Mouse (Mus musculus) MEL (cell line): ENCODE measurements at regions not wholly inside any gene's neighbourhood (a gene's known extent, or its start where the extent isn't known, plus 50 kb on each side); places are given as distances from the start of the nearest gene placed in this dataset.

Experiments
- DNase-seq: peaks from one replicate; pipeline ENCODE4 v3.0.0; 2011; ENCODE audit warnings: low read depth, low spot score
- H3K27ac ChIP-seq: 2 replicates; pipeline ENCODE4 v1.5.1; 2012; ENCODE audit warnings: low read depth, mild to moderate bottlenecking, control low read depth, low read length, moderate library complexity; ENCODE audit not compliant: control insufficient read depth
- H3K27me3 ChIP-seq, 2 experiments: fragments of 150-350 bp in 1 of 2; sonication (generic) in 1 of 2; 2 replicates each; pipeline ENCODE4 v1.6.1; 2012; ENCODE audit warnings: low read length in 2 of 2, mild to moderate bottlenecking in 2 of 2, improper control_type of control experiment in 1 of 2, moderate library complexity in 1 of 2; ENCODE audit not compliant: insufficient read depth in 2 of 2, control insufficient read depth in 1 of 2
- H3K36me3 ChIP-seq, 2 experiments: 2 replicates each; pipeline ENCODE4 v1.6.1; 2012 to 2014; ENCODE audit warnings: low read length in 2 of 2, improper control_type of control experiment in 1 of 2, inconsistent platforms in 1 of 2, mild to moderate bottlenecking in 1 of 2; ENCODE audit not compliant: insufficient read depth in 2 of 2, control insufficient read depth in 1 of 2
- H3K4me1 ChIP-seq, 2 experiments: fragments of 150-350 bp in 1 of 2; sonication (generic) in 1 of 2; 2 replicates each; pipeline ENCODE4 v1.6.1; 2012; ENCODE audit warnings: low read length in 2 of 2, improper control_type of control experiment in 1 of 2, mild to moderate bottlenecking in 1 of 2; ENCODE audit not compliant: insufficient read depth in 2 of 2, control insufficient read depth in 1 of 2
- H3K4me3 ChIP-seq, 2 experiments: fragments of 150-350 bp in 1 of 2; sonication (generic) in 1 of 2; 2 replicates each; pipeline ENCODE4 v1.5.1; 2012; ENCODE audit warnings: low read depth in 2 of 2, low read length in 2 of 2, mild to moderate bottlenecking in 2 of 2, moderate library complexity in 2 of 2, control low read depth in 1 of 2, improper control_type of control experiment in 1 of 2; ENCODE audit not compliant: control insufficient read depth in 1 of 2, insufficient read depth in 1 of 2
- H3K79me2 ChIP-seq: 2 replicates; pipeline ENCODE4 v1.6.1; 2012; ENCODE audit warnings: mild to moderate bottlenecking, low read length, moderate library complexity; ENCODE audit not compliant: control insufficient read depth, poor library complexity, insufficient read depth
- H3K9ac ChIP-seq: 2 replicates; pipeline ENCODE4 v1.6.1; 2012; ENCODE audit warnings: low read depth, mild to moderate bottlenecking, control low read depth, low read length, moderate library complexity; ENCODE audit not compliant: control insufficient read depth, poor library complexity, severe bottlenecking
- H3K9me3 ChIP-seq: fragments of 150-350 bp; sonication (generic); replicated peaks from 2 replicates; pipeline ENCODE4 v1.6.1; 2012; ENCODE audit warnings: mild to moderate bottlenecking, low read length, improper control_type of control experiment, moderate library complexity; ENCODE audit not compliant: insufficient read depth
- BHLHE40 ChIP-seq: IDR thresholded peaks from 2 replicates; pipeline ENCODE4 v1.6.1; 2012; ENCODE audit warnings: low read depth, mild to moderate bottlenecking, inconsistent platforms, low read length, improper control_type of control experiment, borderline replicate concordance
- CHD2 ChIP-seq: IDR thresholded peaks from 2 replicates; pipeline ENCODE4 v1.6.1; 2011; ENCODE audit warnings: low read length, improper control_type of control experiment
- E2F4 ChIP-seq: IDR thresholded peaks from 2 replicates; pipeline ENCODE4 v1.6.1; 2011; ENCODE audit warnings: low read depth, low read length, improper control_type of control experiment, borderline replicate concordance
- GABPA ChIP-seq: IDR thresholded peaks from 2 replicates; pipeline ENCODE4 v1.6.1; 2012; ENCODE audit warnings: low read depth, mild to moderate bottlenecking, inconsistent platforms, low read length, improper control_type of control experiment, moderate library complexity
- KAT2A ChIP-seq: conservative IDR thresholded peaks from 2 replicates; pipeline ENCODE4 v1.6.1; 2012; ENCODE audit warnings: low read depth, low read length, improper control_type of control experiment, inconsistent platforms
- MXI1 ChIP-seq: IDR thresholded peaks from 2 replicates; pipeline ENCODE4 v1.6.1; 2011; ENCODE audit warnings: mild to moderate bottlenecking, low read depth, low read length, improper control_type of control experiment
- POLR2AphosphoS2 ChIP-seq: IDR thresholded peaks from 2 replicates; pipeline ENCODE4 v1.6.1; 2011; ENCODE audit warnings: low read length, improper control_type of control experiment
- RAD21 ChIP-seq: IDR thresholded peaks from 2 replicates; pipeline ENCODE4 v1.6.1; 2011; ENCODE audit warnings: mild to moderate bottlenecking, low read depth, low read length, improper control_type of control experiment
- RCOR1 ChIP-seq: IDR thresholded peaks from 2 replicates; pipeline ENCODE4 v1.6.1; 2012; ENCODE audit warnings: low read depth, mild to moderate bottlenecking, inconsistent platforms, low read length, improper control_type of control experiment
- TAL1 ChIP-seq: IDR thresholded peaks from 2 replicates; pipeline ENCODE4 v1.6.1; 2012; ENCODE audit warnings: mild to moderate bottlenecking, inconsistent platforms, low read length, moderate library complexity, mixed read lengths
- TBP ChIP-seq: IDR thresholded peaks from 2 replicates; pipeline ENCODE4 v1.8.0; 2011; ENCODE audit warnings: low read depth, low read length, improper control_type of control experiment
- TCF12 ChIP-seq: IDR thresholded peaks from 2 replicates; pipeline ENCODE4 v1.6.1; 2014; ENCODE audit warnings: low read depth, mild to moderate bottlenecking, inconsistent platforms, low read length, improper control_type of control experiment, moderate library complexity
- ZC3H11A ChIP-seq: IDR thresholded peaks from 2 replicates; pipeline ENCODE4 v1.6.1; 2012; ENCODE audit warnings: low read depth, mild to moderate bottlenecking, inconsistent platforms, low read length, improper control_type of control experiment
- ZNF384 ChIP-seq: IDR thresholded peaks from 2 replicates; pipeline ENCODE4 v1.6.1; 2012; ENCODE audit warnings: low read depth, mild to moderate bottlenecking, inconsistent platforms, low read length, improper control_type of control experiment

DNA sequence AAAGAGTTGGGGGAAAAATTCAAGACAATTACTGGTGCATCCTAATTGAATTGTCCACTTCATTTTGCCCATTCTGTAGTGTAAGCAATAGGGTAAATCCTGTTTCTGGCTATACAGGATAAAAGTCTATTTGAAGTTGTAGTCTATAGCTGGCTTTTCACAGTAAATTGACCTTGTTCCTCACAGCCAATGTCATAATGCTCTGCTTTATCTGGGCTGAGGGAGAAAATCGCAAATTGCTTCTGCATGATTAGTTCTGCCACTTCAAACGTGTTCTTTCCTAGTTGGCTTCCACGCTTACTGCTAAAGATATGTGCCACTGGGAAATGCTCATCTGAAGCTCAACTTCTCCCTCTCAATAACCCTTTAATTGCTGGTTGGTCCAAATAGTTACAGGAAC lies 134.5 kb downstream of the Isl1 start:
- no peak overlapping the region for H3K4me3 ChIP-seq
- no peaks in the 10 kb centered on the region for H3K27me3 ChIP-seq
- no peaks in the 10 kb centered on the region for H3K9me3 ChIP-seq
- no peaks in the 10 kb centered on the region for H3K36me3 ChIP-seq
- no peak overlapping the region for H3K9ac ChIP-seq
- no peaks in the 10 kb centered on the region for H3K79me2 ChIP-seq
- no peaks in the 10 kb centered on the region for H3K4me1 ChIP-seq
- no peak for DNase-seq
- no peak for TF ChIP-seq TBP
- TF ChIP-seq BHLHE40: no peak
- H3K27ac ChIP-seq: no peak overlapping the region

DNA sequence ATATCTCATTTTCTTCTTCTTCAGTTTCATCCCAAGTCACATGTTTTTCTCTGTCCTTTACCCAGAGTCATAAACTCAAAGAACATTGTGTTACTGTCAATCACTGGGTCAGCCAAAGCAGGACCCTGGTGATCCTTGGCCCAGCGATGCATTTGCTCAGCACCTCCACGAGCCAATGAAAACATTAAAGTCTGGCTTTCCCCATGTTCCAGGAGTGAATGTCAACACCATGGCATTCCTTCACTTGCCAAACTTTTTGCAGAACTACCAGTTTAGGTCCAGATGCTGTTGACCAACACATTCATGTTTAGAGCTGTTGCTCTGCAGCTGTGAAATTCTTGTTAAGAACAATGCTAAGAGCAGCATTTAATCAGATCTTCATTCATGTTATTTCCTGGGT lies 135.6 kb downstream of the Isl1 start:
- Histone ChIP-seq H3K4me3 (no peak overlapping the region), H3K27ac (no peak overlapping the region), H3K79me2 (no peaks in the 10 kb centered on the region), H3K4me1 (no peaks in the 10 kb centered on the region), H3K9ac (no peak overlapping the region), H3K27me3 (no peaks in the 10 kb centered on the region), H3K36me3 (no peaks in the 10 kb centered on the region), H3K9me3 (no peaks in the 10 kb centered on the region)
- DNase-seq: no peak
- TF ChIP-seq E2F4 (no peak), RCOR1 (no peak), CHD2 (no peak), BHLHE40 (no peak), RAD21 (no peak), ZC3H11A (no peak), POLR2AphosphoS2 (no peak), TCF12 (no peak)

DNA sequence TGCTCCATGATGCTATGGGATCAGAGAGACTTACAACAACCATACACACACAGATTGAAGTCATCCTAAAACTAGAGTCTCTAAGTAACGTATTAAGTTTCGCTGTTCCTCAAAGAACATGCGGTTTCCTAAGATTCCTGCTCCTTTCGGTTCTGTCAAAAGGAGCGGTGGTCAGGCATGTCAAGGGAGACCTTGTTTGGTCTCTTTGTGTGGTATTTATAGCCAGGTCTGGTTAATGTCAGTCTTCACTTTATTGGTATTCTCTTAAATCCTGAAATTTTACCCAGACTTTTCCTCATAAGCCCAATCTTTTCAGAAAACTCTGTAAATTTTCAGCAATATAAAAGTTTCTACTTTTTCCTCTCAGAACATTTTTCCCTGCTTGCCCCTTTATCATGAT lies 166.5 kb downstream of the Isl1 start:
- Histone ChIP-seq H3K9me3 (no peaks in the 10 kb centered on the region), H3K4me3 (no peak overlapping the region), H3K9ac (no peak overlapping the region), H3K36me3 (no peaks in the 10 kb centered on the region), H3K4me1 (no peaks in the 10 kb centered on the region), H3K27me3 (no peaks in the 10 kb centered on the region), H3K27ac (no peak overlapping the region), H3K79me2 (no peaks in the 10 kb centered on the region)
- TF ChIP-seq MXI1 (no peak), ZNF384 (no peak), E2F4 (no peak), KAT2A (no peak), TAL1 (no peak), GABPA (no peak), TCF12 (no peak)
- no peak for DNase-seq
